Mouse (Mus musculus): ENCODE measurements around the gene Epb41l2. TPM values are rescaled to one million over a fixed set of nuclear protein-coding genes. Genes with fewer than 3 reads are reported as not detected.

The Epb41l2 gene
- polyA plus RNA-seq, 1 experiment from 2014 or later: 16.2 TPM

Other genes with a start within 250 kb of the Epb41l2 start
- gene Akap7, start 51.9 kb upstream of the Epb41l2 start, polyA plus RNA-seq (2016; fragmentation: Nextera tagmentation; extraction: Ambion mirVana): 23.2 and 25.7 TPM in 2 replicates
- gene Smlr1, start 176.5 kb downstream of the Epb41l2 start, polyA plus RNA-seq (2016; fragmentation: Nextera tagmentation; extraction: Ambion mirVana): 4.9 and 5.0 TPM in 2 replicates